ENCODE assay signal across 18 mouse cellular contexts in genomic region chr15:87654551-87654950, GRCm38 (mm10).
DNase-seq lines count a peak whose midpoint lies in the region; TF ChIP-seq lines count a peak whose summit lies in the region.
"Had no signal": no experiment of that assay in that cellular context is flagged by ENCODE, and none has a peak within 500 bp of the region (broad histone marks: within the 10 kb centered on the region; RNA-seq: fewer than 3 reads in every experiment).

No protein-coding gene starts in this region.

- DNase-seq in urinary bladder, adult 18-20 months (ENCODE audit: low spot score in 2 of 2) = peak; percentile 5 to 15
- DNase-seq in urinary bladder, postnatal 25 days (ENCODE audit: low spot score) = no peak
- peak; percentile 76 for DNase-seq in adrenal gland, adult 2 months
- DNase-seq in layer of hippocampus, postnatal 36 days = no peak
- no peak for DNase-seq in gastrocnemius, postnatal 25 days
- DNase-seq in left cerebral cortex, postnatal 4 days = no peak
- DNase-seq: cerebellum, adult 9-10 months; gastrocnemius, postnatal 14 days; heart, postnatal 4 days; kidney, postnatal 25 days; lung, adult 18-20 months; lung, postnatal 14 days; spleen, adult 18-20 months; thymus, adult 18-20 months had no signal

- intact Hi-C loops in left cerebral cortex, postnatal 4 days (cut with DNase I) = no loop called here

- no peak overlapping the region for H3K4me3 ChIP-seq in embryonic fibroblast, embryonic 13.5 days (ENCODE audit: insufficient read depth, low read length)
- H3K4me3 ChIP-seq: erythroblast, embryonic 14.5 days; heart, embryonic 15.5 days; hindbrain, embryonic 15.5 days had no signal

- TF ChIP-seq CTCF in embryonic fibroblast, embryonic 13.5 days (IDR thresholded peaks at IDR 0.05; ENCODE audit: borderline replicate concordance, insufficient read depth, low read length) = no peak

- no peak for TF ChIP-seq POLR2A in embryonic fibroblast, embryonic 13.5 days (IDR thresholded peaks at IDR 0.05; ENCODE audit: low read depth, low read length)

- H3K27ac ChIP-seq in embryonic fibroblast, embryonic 13.5 days (ENCODE audit: insufficient read depth, low read length) = peak overlapping the region; percentile 28; the same call in 1 of the 2 replicates
- H3K27ac ChIP-seq: heart, embryonic 15.5 days; hindbrain, embryonic 15.5 days had no signal

- peaks cover 5% of the 10 kb centered on the region for H3K4me1 ChIP-seq in embryonic fibroblast, embryonic 13.5 days (ENCODE audit: control insufficient read depth, insufficient read depth, low read length)
- H3K4me1 ChIP-seq: heart, embryonic 15.5 days had no signal

Comparison
In these comparisons a context has a peak if more than half of its experiments do, and no peak if none do; other contexts are left out.
1. DNase-seq: peak in urinary bladder, adult 18-20 months (2 of 2) and adrenal gland, adult 2 months (single experiment); none in urinary bladder, postnatal 25 days (single experiment), layer of hippocampus, postnatal 36 days (0 of 2), gastrocnemius, postnatal 25 days (single experiment) and left cerebral cortex, postnatal 4 days (single experiment).